Mouse (Mus musculus) kidney, adult 10 weeks (tissue): ENCODE results near the gene Fgd3. TPM values are rescaled to one million over a fixed set of nuclear protein-coding genes. Genes with fewer than 3 reads are reported as not detected.

Source experiments
- polyA plus RNA-seq: library from polyadenylated mRNA; stranded (reverse); fragments of 350-450 nt; fragmentation: Illumina TruSeq; extraction: RNeasy Lipid Tissue Mini Kit (QIAGEN cat#74804); gene quantifications from one replicate; pipeline ENCODE4 v1.2.3, GENCODE M21; 2014; ENCODE audit warnings: low read depth, low replicate concordance

The Fgd3 gene
- polyA plus RNA-seq = 1.1 TPM

DNA sequence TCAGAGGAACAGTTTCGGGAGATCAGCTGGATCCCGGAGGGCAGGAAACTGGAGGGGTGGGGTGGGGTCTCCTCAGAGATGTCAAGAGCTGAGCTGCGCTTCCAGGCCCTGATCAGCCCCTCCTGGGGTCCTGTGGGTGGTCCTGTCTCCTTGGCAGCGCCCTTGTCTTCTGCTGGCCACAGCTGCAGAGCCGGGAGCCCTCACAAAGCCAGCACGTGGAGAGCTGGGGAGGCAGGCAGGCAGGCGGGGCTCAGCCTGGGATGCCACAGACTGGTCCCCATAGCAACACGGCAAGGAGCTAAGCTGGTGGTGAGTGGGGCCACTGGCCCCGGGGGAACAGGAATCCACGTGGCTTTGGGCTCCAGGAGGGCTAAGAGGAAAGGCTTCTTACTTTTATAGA is at the start of gene Fgd3:
TSS of gene Fgd3 (minus strand) at position 272 of the 400 bp plus-strand sequence.

DNA sequence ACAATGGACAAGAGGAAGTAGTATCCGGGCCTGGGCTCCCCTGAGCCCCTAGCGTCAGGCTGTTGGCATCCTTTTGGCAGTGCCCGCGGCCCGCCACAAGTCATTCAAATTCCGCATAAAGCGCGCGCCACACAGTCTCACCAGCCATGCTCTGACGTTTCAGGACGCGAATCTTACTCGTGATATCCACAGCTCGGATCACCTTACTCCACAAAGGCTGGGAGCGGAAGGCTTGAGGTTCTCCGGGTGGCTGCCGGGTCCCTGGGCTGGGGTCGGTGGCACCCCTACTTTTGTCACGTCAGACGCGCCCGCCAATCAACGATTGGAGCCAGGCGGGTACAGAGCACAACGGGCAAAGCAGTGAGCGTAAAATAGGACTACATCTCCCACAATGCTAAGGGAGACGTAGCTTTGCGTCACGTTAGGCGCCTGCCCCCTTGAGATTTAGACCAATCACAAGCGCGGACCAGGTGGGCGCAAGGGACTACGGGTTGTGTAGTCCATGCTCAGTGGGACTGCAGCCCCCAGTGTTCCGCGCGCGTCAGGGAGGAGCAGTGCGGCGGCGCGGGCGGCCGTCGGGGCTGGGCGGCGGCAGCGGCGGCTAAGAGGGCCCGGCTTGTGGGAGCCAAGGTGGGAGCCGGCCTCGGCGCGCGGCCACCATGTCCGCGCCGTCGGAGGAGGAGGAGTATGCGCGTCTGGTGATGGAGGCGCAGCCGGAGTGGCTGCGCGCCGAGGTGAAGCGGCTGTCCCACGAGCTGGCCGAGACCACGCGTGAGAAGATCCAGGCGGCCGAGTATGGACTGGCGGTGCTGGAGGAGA is 21.1 kb upstream of the Fgd3 start, which contains the start of gene Bicd2:
TSS of gene Bicd2 (plus strand) at position 574 of the 819 bp plus-strand sequence.

DNA sequence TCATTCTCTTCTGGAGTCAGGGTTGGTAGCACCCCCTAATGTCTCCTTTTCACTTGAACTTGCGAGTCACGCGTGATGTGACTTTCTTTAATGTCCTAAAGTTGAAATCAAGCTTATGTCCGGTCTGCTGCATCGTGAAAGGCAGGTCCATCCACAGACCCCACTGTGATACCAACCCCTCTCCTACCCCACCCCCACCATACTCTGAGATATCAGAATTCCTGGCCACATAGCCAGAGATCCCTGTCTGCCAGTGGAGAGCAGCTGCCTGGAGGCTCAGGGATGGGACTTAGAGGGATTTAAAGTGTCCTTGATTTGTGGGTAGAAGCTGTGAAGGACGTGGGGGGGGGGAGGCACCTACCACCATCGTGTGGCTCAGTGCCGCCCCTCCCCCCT is 71.6 kb downstream of the Fgd3 start, which contains the start of gene Susd3:
TSS of gene Susd3 (minus strand) at position 240 of the 396 bp plus-strand sequence.

DNA sequence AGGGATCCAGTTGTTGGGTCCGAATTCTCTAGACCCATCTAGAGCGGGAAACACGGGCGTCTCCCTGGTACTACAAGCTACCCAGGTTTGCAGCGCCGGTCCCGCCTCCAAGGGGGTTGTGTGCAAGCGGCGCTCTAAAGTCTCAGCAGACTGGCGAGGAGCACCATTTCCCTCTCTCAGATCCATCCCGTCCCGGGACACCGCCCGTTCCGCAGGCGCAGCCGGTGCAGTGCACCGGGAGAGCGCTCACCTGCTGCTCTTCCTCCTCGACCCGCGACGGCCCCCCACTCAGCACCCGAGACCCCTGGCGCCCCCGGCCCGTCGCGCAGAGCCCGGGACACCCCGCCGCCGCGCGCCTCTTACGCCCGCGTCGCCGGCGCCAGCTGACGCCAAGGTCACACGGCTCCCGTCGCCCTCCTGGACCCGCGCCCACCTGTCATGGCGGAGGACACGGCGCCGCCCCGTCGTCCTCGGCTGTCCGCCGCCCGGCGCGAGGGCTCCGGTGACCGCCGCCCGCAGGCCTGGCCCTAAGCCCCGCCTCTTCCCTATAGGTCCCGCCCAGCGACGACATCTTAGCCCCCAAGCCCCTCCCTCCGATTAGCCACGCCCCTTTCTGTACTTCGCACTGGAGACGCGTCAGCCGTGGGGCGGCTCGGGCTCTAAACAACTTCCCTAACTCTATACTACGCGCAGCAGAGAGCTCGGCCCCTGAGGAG is 104.4 kb downstream of the Fgd3 start, which contains the start of gene Card19:
TSS of gene Card19 (minus strand) at position 534 of the 716 bp plus-strand sequence.

Other genes starting within 250 kb of the Fgd3 start
- not detected for gene Wnk2, start 172.3 kb downstream of the Fgd3 start, polyA plus RNA-seq
- gene Ninj1, start 132.8 kb downstream of the Fgd3 start, polyA plus RNA-seq = 0.44 TPM
- gene Card19, start 104.3 kb downstream of the Fgd3 start, polyA plus RNA-seq = not detected
- gene Susd3, start 71.6 kb downstream of the Fgd3 start, polyA plus RNA-seq = 3.5 TPM
- gene Bicd2, start 21.3 kb upstream of the Fgd3 start, polyA plus RNA-seq = 17.2 TPM
- 8.3 TPM for gene Ippk, start 100.9 kb upstream of the Fgd3 start, polyA plus RNA-seq
- 0.69 TPM for gene Tes3-ps, start 173.0 kb upstream of the Fgd3 start, polyA plus RNA-seq
- 15.8 TPM for gene Ecm2, start 184.5 kb upstream of the Fgd3 start, polyA plus RNA-seq
- 20.7 TPM for gene Aspn, start 224.1 kb upstream of the Fgd3 start, polyA plus RNA-seq